Mouse (Mus musculus) stomach, embryonic 15.5 days (tissue): ENCODE measurements around the gene Fcrl5. TPM values are rescaled to one million over a fixed set of nuclear protein-coding genes. Genes with fewer than 3 reads are reported as not detected.

Experiments
- ATAC-seq: fragments of 200-750 bp; cut with Nextera tagmentation; 2 replicates; pipeline ENCODE4 v1.8.0; 2017; ENCODE audit warnings: low read depth, moderate number of reproducible peaks, moderate TSS enrichment; ENCODE audit not compliant: insufficient read depth, low FRiP score
- H3K27ac ChIP-seq: fragments of 300-500 bp; sonication (generic); 2 replicates; pipeline ENCODE4 v1.5.1; 2015; ENCODE audit warnings: mild to moderate bottlenecking, inconsistent platforms
- H3K27me3 ChIP-seq: fragments of 300-500 bp; sonication (generic); replicated peaks from 2 replicates; pipeline ENCODE4 v1.6.1; 2015; ENCODE audit warnings: inconsistent platforms
- H3K36me3 ChIP-seq: fragments of 300-500 bp; sonication (generic); 2 replicates; pipeline ENCODE4 v1.6.1; 2015; ENCODE audit warnings: inconsistent platforms
- H3K4me1 ChIP-seq: fragments of 300-500 bp; sonication (generic); 2 replicates; pipeline ENCODE4 v1.6.1; 2015; ENCODE audit warnings: inconsistent platforms
- H3K4me2 ChIP-seq: fragments of 300-500 bp; sonication (generic); 2 replicates; pipeline ENCODE4 v1.6.1; 2015; ENCODE audit warnings: mild to moderate bottlenecking, inconsistent platforms
- H3K4me3 ChIP-seq: fragments of 300-500 bp; sonication (generic); replicated peaks from 2 replicates; pipeline ENCODE4 v1.5.1; 2015; ENCODE audit warnings: inconsistent platforms
- H3K9ac ChIP-seq: fragments of 300-500 bp; sonication (generic); 2 replicates; pipeline ENCODE4 v1.6.1; 2015; ENCODE audit warnings: inconsistent platforms
- H3K9me3 ChIP-seq: fragments of 300-500 bp; sonication (generic); 2 replicates; pipeline ENCODE4 v1.6.1; 2016; ENCODE audit warnings: inconsistent platforms
- WGBS: fragments of 180-500 bp; shearing (Covaris S2); methylation state at CpG from one replicate; pipeline ENCODE4 v1.1.7; 2015; 5-methylcytosine and 5-hydroxymethylcytosine counted together
- polyA plus RNA-seq: library from polyadenylated mRNA; unstranded; fragments of >200 nt; fragmentation: Nextera tagmentation; extraction: Ambion mirVana; gene quantifications from 2 replicates; pipeline ENCODE4 v1.2.1, GENCODE M21; 2015

The Fcrl5 gene
- polyA plus RNA-seq, 1 experiment from 2014 or later: not detected

- Histone ChIP-seq H3K9me3 (no peaks in the 10 kb centered on the region), H3K36me3 (no peaks in the 10 kb centered on the region), H3K4me3 (no peak overlapping the region), H3K27me3 (no peaks in the 10 kb centered on the region), H3K4me2 (no peak overlapping the region), H3K4me1 (no peaks in the 10 kb centered on the region), H3K27ac (no peak overlapping the region), H3K9ac (no peak overlapping the region)
- ATAC-seq: no peak
- WGBS: 81% methylated on average over 4 of the region's 4 CpGs
Measured at GRCm38 (mm10) chr3:87521126-87521525, 85.6 kb downstream of the Fcrl5 start.

DNA sequence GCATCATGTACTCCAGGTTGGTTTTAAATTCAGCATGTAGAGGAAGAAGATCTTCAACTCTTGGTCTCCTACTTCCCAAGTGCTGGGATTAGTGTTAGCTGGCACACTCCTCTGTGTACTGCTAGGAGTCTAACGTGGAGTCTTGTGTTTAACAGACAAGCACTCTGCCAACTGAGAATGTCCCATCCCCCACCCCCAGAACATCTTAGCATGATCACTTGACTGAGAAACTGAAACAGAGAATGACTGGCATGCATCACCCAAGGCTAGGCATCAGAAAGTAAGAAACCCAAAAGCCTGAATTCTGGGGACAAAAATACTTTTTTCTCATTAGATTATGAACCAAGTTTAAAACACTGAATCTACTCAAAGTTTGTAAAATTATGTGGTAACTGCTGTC, 86.3 kb downstream of the Fcrl5 start:
- no peaks in the 10 kb centered on the region for H3K36me3 ChIP-seq
- H3K27me3 ChIP-seq: no peaks in the 10 kb centered on the region
- peaks cover 6% of the 10 kb centered on the region; the same call in 1 of the 2 replicates for H3K4me1 ChIP-seq
- H3K9ac ChIP-seq: no peak overlapping the region
- no peaks in the 10 kb centered on the region for H3K9me3 ChIP-seq
- no peak for ATAC-seq
- no peak overlapping the region for H3K4me2 ChIP-seq
- no peak overlapping the region for H3K27ac ChIP-seq
- no peak overlapping the region for H3K4me3 ChIP-seq
- WGBS: 34% methylated on average over 1 of the region's 1 CpGs

DNA sequence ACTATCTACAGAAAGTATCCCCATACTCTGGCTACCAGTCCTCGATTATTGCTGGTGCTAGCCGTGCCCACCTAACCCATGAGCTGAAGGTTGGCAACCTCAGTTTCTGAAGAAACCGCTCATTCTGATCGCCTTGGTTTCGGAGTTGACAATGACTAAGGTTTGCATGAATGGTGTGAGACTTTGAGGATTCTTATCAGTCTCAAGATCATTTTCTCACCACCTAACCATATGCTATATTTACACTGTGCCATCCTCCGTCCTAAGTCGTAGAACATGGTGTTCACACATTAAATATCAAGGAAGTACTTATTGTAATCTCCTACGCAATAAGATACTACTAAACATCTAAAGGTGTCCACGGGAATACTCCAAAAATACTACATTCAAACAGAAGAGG, 88.1 kb downstream of the Fcrl5 start:
- no peak for ATAC-seq
- H3K9ac ChIP-seq: no peak overlapping the region
- no peak overlapping the region for H3K4me2 ChIP-seq
- no peaks in the 10 kb centered on the region for H3K9me3 ChIP-seq
- H3K4me3 ChIP-seq: no peak overlapping the region
- no peak overlapping the region for H3K27ac ChIP-seq
- H3K27me3 ChIP-seq: no peaks in the 10 kb centered on the region
- H3K4me1 ChIP-seq: peaks cover 6% of the 10 kb centered on the region
- 93% methylated on average over 9 of the region's 9 CpGs for WGBS
- peaks cover 7% of the 10 kb centered on the region; the same call in 1 of the 2 replicates for H3K36me3 ChIP-seq

DNA sequence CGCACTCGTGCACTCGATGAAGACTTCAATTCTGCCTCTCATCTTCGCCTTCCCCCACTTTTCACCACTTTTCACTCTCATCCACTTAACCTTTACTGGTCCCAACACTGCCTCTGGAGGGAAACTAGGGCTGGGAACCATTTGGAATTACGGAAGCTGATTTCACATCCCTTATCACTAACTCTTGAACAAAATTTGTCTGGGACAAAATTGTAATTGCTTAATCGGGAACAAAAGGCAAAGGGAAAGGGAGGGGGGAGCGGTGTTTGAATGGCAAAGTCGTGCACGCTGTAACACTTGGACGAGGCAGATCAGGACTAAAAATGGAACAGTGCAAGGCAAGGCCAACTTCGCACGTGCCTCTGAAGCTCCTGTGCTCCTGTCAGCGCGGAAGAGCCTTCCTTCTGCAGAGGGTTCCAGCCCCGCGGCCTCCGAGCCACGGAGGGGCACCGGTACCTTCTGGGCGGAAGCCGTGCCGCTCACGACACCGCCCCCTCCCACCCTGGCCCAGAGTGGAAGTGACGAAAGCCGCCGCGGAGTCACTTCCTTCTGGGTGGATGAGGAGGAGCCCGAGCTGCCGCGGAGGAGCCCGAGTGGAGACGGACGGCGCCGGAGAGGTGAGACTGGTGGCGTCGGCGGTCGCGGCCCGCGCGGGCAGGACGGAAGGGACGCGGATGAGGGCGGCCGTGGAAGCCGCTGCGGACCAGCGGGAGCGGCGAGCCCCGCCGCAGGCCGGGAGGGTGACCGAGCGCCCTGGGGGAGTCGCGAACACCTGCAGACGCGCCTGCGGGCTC, 89.7 kb downstream of the Fcrl5 start, which contains the start of gene Etv3:
Etv3 (plus strand) TSS at position 365 of the 794 bp plus-strand sequence.
- peak; percentile 95 for ATAC-seq

DNA sequence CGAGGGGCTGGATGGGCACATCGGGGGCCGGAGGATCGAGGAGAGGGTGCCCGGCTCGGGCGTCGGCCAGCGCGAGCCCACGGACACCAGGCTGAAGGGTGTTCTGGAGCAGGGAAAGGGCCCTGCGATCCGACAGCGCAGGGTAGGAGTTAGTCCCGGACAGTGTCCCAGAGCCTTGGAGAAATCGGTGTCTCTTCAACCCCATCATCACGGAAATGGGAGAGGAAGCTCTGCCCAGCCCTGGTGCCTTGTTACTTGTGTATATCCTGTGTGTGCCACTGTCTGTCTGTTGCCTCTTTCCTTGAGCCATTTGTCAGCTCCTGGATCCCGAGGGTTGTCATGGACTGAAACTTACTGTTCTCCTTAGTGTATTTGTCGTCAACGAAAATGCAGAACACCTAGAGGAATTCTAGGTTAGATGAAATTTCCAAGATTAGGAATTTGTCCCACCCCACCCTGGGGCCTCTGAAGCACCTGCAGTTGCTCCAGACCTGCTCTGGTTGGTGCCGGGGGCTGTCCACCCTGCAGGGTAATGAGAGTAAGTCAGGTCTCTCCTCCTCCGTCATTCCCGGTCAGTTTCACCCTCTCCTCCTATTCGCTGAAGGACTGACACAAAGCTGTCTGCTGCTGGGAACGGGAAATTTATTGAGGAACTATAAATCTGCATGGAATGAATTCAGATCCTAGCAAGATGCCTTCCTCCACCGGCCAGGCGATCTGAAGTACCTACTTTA, 90.4 kb downstream of the Fcrl5 start:
- Histone ChIP-seq H3K4me1 (peaks cover 6% of the 10 kb centered on the region), H3K4me3 (peak overlapping the region; percentile 95), H3K27ac (peak overlapping the region; percentile 85), H3K27me3 (no peaks in the 10 kb centered on the region), H3K9ac (peak overlapping the region; percentile 94), H3K9me3 (no peaks in the 10 kb centered on the region), H3K36me3 (peaks cover 25% of the 10 kb centered on the region), H3K4me2 (peak overlapping the region; percentile 80)
- WGBS: 5% methylated on average over 27 of the region's 27 CpGs
- ATAC-seq: peak; percentile 56

More for the DNA sequence above, 89.7 kb downstream of the Fcrl5 start, which contains the start of gene Etv3:
- Histone ChIP-seq H3K9ac (peak within 1 kb of the TSS; percentile 94), H3K4me2 (peak within 1 kb of the TSS; percentile 80), H3K36me3 (peaks cover 22% of the 10 kb centered on the region), H3K27me3 (no peaks in the 10 kb centered on the region), H3K4me1 (peaks cover 6% of the 10 kb centered on the region), H3K27ac (peak within 1 kb of the TSS; percentile 85), H3K4me3 (peak within 1 kb of the TSS; percentile 95), H3K9me3 (no peaks in the 10 kb centered on the region)
- 5% methylated on average over 64 of the region's 64 CpGs for WGBS

DNA sequence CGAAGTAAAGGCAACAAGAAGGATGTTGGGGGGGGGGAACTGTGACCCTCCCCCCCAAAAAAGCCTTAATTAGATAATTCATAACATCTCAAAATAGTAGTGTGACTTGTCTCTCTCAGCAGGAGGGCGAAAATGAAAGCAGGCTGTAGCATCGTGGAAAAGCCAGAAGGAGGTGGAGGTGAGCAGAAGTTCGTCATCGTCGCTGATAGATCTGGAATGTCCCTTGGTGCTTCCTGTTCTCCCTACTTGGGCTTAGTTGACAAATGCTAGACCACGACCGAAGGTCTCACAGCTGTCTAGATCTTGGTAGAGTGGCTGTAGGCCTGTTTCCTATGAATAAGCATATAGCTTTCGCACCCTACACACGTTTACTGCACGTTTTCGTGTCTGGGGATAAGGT, 91.6 kb downstream of the Fcrl5 start:
- ATAC-seq: no peak
- Histone ChIP-seq H3K9ac (no peak overlapping the region), H3K9me3 (no peaks in the 10 kb centered on the region), H3K36me3 (peaks cover 32% of the 10 kb centered on the region), H3K27ac (no peak overlapping the region), H3K4me3 (no peak overlapping the region), H3K4me1 (peaks cover 6% of the 10 kb centered on the region), H3K4me2 (no peak overlapping the region), H3K27me3 (no peaks in the 10 kb centered on the region)
- WGBS: 80% methylated on average over 12 of the region's 12 CpGs

DNA sequence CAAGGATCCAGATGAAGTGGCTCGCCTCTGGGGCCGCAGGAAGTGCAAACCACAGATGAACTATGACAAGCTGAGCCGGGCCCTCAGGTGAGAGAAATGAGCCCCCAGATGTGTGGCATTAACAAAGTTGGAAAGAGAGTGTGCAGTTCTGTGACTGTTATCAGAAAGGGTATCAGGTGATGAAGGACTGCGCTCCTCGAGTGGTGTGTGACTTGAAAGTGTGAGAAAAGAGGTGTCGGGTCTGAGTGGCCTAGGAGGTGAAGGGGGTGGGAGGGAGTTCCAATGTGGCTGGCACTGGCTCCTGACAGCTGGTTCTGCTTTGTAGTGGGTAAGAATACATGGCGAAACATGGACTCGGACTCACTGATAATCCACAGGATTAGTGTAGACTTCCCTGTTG, 92.4 kb downstream of the Fcrl5 start:
- no peak overlapping the region for H3K9ac ChIP-seq
- H3K9me3 ChIP-seq: no peaks in the 10 kb centered on the region
- 85% methylated on average over 8 of the region's 8 CpGs for whole genome bisulfite sequencing
- H3K27ac ChIP-seq: no peak overlapping the region
- H3K4me3 ChIP-seq: no peak overlapping the region
- H3K36me3 ChIP-seq: peaks cover 38% of the 10 kb centered on the region
- ATAC-seq: no peak
- no peaks in the 10 kb centered on the region for H3K27me3 ChIP-seq
- H3K4me1 ChIP-seq: peaks cover 6% of the 10 kb centered on the region
- H3K4me2 ChIP-seq: no peak overlapping the region

DNA sequence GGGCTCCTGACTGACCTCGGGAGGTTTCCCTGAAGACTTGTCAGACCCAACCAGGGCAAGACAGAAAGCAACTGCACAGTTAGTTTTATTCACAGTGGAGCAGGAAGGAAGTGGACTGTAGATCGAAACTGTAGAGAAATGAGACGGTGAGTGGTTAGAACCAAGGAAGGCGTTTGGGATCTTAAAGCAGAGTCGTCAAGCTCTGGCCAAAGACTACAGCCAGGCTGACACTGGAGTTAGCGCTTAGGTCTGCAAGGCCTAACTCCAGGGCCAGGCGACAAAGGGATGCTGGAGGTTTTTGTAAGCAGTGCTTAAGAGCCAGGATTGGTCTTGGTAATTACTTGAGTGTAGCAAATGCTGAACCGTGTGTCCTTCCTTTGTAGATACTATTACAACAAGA, 93.3 kb downstream of the Fcrl5 start:
- H3K36me3 ChIP-seq: peaks cover 38% of the 10 kb centered on the region
- H3K27ac ChIP-seq: no peak overlapping the region

DNA sequence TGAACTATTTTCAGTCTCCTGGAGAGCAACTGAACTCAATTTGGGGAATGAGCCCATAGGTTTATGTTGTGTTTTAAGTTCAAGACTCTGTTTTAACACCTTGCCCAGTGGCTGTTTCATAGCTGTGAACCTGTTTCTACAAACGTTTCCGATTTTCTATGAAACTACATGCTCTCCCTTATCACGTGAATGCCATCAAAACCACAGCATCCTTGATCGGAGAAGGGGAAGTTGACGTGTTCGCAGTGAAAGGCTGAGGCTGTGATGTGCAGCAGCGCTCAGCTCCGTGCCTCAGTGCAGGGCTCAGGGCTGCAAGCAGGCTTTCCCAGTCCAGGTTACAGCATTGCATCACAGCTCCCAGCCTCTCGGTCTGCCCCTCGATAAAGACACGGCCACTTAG, 94.0 kb downstream of the Fcrl5 start:
- 82% methylated on average over 11 of the region's 11 CpGs for WGBS
- Histone ChIP-seq H3K9me3 (no peaks in the 10 kb centered on the region), H3K27me3 (no peaks in the 10 kb centered on the region), H3K4me1 (peaks cover 6% of the 10 kb centered on the region), H3K9ac (no peak overlapping the region), H3K4me3 (no peak overlapping the region), H3K4me2 (no peak overlapping the region), H3K27ac (no peak overlapping the region), H3K36me3 (peaks cover 38% of the 10 kb centered on the region)
- ATAC-seq: no peak

More for the DNA sequence above, 93.3 kb downstream of the Fcrl5 start:
- no peak for ATAC-seq
- Histone ChIP-seq H3K4me3 (no peak overlapping the region), H3K9me3 (no peaks in the 10 kb centered on the region), H3K4me1 (peaks cover 6% of the 10 kb centered on the region), H3K27me3 (no peaks in the 10 kb centered on the region), H3K4me2 (no peak overlapping the region), H3K9ac (no peak overlapping the region)
- 87% methylated on average over 8 of the region's 8 CpGs for WGBS

DNA sequence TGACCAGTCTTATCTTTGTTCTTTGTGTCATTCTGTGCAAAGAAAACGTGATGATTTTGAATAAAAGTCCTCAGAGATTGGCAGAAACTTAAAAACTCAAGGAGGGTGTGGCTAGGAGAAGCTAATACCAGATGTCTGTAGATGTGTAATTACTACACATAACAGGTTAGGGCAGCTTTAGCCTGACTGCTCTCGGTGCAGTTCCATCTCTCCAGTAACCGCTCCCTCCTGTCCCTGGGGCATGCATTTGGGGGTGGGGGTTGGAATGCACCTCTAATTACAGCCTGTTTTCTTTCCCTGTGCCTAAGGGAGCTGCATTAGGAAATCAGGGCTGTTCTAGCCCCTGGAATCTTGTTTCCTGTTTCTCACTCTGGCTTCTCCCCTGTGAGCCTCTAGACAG, 94.7 kb downstream of the Fcrl5 start:
- Histone ChIP-seq H3K4me2 (no peak overlapping the region), H3K27me3 (no peaks in the 10 kb centered on the region), H3K9me3 (no peaks in the 10 kb centered on the region), H3K4me3 (no peak overlapping the region), H3K9ac (no peak overlapping the region), H3K27ac (no peak overlapping the region), H3K36me3 (peaks cover 38% of the 10 kb centered on the region), H3K4me1 (peaks cover 6% of the 10 kb centered on the region)
- WGBS: 76% methylated on average over 3 of the region's 3 CpGs
- no peak for ATAC-seq

DNA sequence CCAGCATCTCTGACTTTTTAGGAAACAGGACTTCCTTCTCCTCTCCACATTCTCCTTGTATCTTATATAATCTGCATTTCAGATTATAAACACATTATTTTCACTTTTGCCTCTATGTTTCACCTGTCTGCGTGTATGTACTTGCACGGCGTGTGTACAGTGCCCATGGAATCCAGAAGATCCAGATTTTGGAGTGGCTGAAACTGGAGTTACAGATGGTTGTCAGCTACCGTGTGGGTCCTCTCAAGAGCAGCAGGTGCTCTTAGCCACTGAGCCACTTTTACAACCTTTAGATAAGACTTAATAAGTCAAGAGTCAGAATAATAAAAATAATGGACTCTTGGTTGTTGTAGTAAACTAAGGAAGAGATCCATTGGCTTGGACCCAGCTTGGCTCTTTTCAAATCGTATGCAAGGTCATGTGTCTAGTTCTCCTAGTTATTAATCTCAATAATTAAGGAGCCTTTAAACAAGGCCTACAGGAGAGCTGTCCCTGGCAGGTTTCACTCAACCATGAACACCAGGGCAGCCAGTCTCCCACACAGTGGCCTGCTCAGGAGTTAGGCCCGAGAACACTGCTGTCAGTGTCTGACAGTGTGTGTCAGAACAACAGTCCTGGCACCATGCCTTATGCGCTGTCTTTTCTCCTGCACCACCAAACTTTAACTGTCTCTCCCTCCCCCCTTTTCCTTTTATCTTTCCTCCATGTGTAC, 98.2 kb downstream of the Fcrl5 start:
- Histone ChIP-seq H3K9ac (no peak overlapping the region), H3K27ac (no peak overlapping the region), H3K27me3 (no peaks in the 10 kb centered on the region), H3K4me1 (no peaks in the 10 kb centered on the region), H3K4me3 (no peak overlapping the region), H3K36me3 (peaks cover 50% of the 10 kb centered on the region), H3K4me2 (no peak overlapping the region), H3K9me3 (no peaks in the 10 kb centered on the region)
- WGBS: 89% methylated on average over 7 of the region's 7 CpGs
- ATAC-seq: no peak

GRCm38 (mm10) chr3:87538034-87538433, 102.5 kb downstream of the Fcrl5 start:
- no peak for ATAC-seq
- no peak overlapping the region for H3K9ac ChIP-seq
- peaks cover 21% of the 10 kb centered on the region for H3K36me3 ChIP-seq

More at GRCm38 (mm10) chr3:87538034-87538433, 102.5 kb downstream of the Fcrl5 start:
- H3K27ac ChIP-seq: no peak overlapping the region
- H3K9me3 ChIP-seq: no peaks in the 10 kb centered on the region
- no peaks in the 10 kb centered on the region for H3K27me3 ChIP-seq
- no peak overlapping the region for H3K4me2 ChIP-seq
- H3K4me1 ChIP-seq: no peaks in the 10 kb centered on the region; the same call in 1 of the 2 replicates
- no peak overlapping the region for H3K4me3 ChIP-seq
- whole genome bisulfite sequencing: 81% methylated on average over 10 of the region's 10 CpGs
